Mouse (Mus musculus) heart, postnatal 36 days (tissue): ENCODE measurements around the gene Pdgfb. TPM values are rescaled to one million over a fixed set of nuclear protein-coding genes. Genes with fewer than 3 reads are reported as not detected.
A peak's percentile ranks its signal among the peaks of the same experiment; 100 is the strongest.

Experiments used
- DNase-seq, 2 experiments: peaks; one replicate each; pipeline ENCODE4 v3.0.0; 2021 to 2022
- intact Hi-C: fragments of 180-260 bp; cut with DNase I; formaldehyde crosslinking; loops from one replicate; pipeline ENCODE4 v1.15.1; 2025
- total RNA-seq, 2 experiments: library from RNA; stranded (reverse); gene quantifications; 2 replicates each; pipeline ENCODE4 v1.2.3; 2021

Gene Pdgfb
- 10 to 100 TPM; 30.4 to 31.3 TPM for total RNA-seq

DNA sequence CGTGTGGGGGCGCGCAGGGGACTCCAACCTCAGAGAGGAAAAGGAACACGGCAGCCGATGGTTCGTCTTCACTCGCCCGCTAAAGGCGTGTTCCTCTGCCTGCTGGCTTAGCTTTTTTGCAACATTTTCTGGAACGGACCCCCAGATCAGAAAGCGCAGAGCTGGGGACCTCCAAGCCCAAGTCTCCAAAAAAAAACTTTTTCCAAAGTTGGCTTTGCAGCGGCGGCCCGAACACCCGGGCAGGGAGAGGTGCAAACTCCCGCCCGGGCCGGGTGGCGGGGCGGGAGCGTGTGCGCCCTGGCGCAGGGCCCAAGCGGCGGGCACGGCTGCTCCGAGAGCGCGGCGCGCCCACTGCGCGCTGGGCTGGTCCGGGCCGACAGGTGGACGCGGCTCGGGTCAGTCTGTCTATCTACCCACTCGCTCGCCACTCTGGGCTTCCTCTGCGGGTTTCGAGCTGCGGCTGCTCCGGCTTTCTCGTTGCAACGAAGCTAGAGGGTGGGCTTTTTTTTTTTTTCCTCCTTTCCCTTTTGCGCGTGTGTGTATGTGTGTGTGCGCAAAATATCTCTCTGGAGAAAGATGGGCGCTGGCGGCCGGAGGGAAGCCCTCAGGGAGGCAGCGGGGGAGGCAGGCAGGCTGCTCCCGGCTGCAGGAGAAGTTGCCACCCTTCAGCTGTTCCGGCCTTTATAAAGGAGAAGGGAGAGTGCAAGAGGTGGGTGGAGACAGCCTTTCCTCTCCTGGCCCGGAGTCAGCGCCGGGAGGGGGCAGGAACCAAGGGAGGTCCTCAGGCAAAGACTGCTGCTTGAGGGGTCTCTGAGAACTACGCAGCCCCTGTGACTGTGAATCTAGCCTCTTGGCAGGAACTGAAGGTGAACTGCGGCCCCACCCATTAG, at the start of gene Pdgfb:
TSS of gene Pdgfb (minus strand) at position 657 of the 890 bp plus-strand sequence.
- peak; percentile 80 to 82 for DNase-seq
- intact Hi-C loops: no loop called here

DNA sequence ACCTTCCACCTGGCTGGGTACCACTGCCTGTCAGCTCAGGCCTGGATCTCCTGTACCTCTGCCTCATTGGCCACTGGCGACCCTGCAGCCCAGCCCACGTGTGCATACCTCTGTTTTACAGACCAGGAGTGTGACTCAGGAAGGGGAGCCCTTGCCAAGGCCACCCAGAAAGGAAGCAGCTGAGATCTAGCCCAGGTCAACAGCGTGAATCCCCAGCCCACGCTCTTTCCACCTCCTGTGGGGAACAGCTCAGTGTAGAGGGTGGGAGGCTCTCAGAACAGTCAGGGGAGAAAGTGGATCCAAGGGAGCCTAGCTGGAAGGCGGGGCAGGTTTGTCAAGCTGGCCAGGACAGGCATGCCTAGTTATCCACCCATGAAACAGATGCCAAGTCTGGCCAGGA, 48.0 kb upstream of the Pdgfb start:
- DNase-seq: no peak
- intact Hi-C loops: no loop called here

DNA sequence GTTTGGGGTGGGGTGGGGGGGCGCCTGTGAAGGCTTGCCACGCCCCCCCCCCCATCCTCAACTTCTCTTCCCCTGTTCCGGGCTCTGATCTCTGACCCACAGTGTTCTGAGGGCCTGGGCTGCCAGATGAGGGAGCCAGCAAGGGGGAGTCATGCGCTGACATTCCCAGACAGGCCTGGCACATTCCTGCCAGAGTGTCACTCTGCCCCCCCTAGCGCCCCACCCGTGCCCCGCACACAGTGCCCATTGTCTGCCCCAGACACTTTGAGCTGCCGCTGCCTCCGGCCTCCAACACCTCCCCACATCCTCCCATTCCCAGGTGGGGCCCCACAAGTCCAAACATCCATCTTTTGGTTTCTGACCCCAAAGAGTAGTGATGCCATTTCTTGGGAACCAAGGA, 47.6 kb upstream of the Pdgfb start:
- intact Hi-C loops: no loop called here
- DNase-seq: no peak

DNA sequence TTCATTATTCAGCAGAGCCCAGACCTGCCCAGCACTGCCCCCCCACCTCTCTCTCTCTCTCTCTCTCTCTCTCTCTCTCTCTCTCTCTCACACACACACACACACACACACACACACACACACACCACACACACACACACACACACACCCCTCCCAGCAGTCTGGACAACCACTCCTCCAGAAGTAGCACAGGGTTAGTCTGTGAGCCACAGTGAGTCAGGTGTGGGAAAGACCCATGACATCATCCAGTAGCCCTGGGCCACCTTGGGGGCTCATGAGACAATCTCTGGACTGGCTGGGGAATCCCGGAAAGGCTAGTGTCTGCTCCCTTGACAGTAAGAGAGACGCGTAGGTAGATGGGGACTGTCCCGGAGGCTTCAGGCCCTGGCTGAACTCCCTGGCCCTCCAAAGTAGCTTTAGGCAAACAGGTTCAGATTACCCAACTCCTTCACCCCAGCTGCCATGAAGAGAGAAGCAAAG, 46.3 kb upstream of the Pdgfb start:
- intact Hi-C loops: no loop called here

DNA sequence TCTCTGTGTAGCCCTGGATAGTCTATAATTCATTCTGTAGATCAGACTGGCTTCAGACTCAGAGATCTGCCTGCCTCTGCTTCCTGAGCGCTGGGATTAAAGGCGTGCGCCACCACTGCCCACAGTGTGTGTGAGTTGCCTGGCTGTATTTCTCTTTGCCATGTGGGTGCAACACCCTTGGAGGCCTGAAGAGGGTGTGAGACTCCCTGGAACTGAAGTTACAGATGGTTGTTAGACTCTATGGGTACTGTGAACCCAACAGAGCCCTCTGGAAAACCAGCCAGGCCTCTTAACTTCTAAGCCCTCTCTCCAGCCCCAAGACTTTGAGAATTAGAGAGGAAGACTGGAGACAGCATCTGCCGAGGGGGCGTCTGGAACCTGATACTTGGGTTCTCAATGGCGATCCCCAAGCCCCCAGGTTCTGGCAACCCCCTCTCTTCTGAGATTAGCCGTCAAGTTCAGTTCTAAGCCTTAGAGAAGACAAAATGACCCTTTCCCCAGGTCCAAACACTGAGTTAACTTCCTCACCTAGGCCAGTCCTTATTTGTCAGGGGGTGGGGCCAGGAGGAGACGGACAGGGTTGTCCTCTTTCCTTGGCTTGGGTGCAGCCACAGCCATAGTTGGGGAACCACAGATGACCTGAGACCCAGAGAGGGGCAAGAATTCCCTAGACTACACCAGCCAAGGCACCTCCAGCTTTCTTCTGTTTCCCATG, 45.7 kb upstream of the Pdgfb start:
- no peak for DNase-seq
- intact Hi-C loops: no loop called here

More for the DNA sequence above, 46.3 kb upstream of the Pdgfb start:
- no peak for DNase-seq

DNA sequence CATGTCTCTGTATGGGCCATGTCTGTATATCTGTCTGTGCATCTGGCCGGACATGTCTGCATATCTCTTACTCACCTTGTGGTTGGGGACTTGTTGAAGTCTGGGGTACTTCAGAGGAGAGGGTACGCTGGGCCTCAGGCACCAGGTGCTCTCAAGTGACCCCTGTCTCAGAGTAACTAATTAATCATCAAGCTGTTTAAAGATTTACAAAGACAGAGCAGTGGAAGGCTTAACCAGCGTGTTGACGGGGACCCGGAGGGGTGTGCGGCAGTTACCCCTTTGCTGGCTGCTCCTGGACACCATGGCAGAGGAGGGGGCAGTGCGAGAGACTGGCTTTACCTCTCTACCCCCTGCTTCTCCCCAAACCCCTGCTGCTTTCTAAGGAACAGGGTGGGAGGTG, 44.8 kb upstream of the Pdgfb start:
- intact Hi-C loops: no loop called here
- no peak for DNase-seq

DNA sequence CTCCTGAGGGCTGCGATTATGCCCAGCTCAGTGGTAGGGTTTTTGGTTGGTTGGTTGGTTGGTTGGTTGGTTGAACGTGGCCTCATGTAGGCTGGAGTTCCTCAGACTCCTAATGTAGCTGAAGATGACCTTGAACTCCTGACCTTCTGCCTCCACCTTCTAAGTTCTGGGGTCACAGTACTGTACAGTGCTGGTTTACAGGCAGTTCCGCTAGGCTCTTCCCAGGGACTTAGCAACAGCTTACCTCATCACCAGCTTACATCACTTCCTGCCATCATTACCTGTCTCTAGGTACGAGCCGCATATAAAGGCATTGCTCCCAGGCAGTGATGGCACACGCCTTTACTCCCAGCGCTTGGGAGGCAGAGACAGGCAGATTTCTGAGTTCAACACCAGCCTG, 43.4 kb upstream of the Pdgfb start:
- intact Hi-C loops: no loop called here
- no peak for DNase-seq

DNA sequence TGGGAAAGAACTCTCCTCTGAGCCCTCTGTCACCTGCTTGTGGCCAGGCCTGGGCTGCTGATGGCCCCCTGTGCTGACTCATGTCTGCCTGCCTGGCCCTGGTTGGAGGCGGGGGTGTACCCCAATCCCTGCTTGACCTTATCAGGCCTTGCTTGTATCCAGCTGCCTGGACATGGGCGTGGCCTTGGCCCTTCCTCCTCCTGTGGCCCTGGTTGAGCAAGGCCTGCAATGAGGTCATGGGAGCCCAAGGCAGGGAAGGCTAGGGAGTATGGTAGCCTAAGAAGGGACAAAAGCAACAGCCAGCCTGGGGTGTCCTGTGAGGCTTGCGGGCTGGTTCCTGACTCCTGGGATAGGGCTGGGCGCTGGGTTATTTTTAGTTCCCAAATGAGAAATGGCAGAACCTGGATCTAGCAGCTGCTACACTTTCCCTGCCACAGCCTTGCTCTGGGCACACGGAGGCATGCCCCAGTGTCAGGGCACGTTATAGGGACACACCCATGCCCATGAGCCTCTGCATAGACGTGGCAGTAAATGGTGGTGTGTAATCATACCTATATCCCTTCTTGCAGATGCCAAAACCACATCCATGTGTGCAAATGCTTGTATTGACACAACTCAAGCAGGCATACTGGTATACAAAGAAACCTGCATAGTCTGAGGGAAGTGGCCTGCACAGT, 39.4 kb upstream of the Pdgfb start:
- DNase-seq: peak; percentile 63 to 65
- intact Hi-C loops: no loop called here

DNA sequence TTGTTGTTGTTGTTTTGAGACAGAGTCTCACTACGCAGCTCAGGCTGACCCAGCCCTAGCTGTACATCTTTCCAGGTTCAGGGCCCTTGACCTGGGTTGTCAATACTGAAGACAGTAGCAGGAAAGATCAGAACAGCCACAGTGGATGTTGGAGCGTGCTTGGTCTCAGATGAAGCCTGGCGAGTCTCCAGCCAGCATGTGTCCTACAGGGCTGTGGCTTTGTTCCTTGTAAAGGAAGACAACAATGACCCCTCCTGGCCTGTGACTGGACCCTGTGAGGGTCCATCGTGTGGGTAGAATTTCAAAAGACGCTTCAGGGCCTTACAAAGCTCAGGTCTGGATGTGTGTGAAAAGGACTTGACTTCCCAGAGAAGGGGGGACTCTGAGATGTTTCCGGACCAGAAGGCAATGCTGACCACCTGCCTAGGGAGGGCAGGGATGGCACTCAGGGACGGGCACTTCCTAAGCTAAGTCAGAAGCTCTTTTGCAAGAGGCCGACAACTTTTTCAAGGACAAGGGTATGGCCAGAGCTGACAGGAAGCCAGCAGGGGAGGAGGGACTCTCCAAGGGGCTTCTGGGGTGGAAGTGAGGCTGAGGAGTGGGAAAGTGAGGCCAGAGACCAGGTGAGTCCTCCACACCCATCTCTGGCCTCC, 38.7 kb upstream of the Pdgfb start:
- intact Hi-C loops: loop anchor here (2.0 kb wide), 1 partner anchor 15 kb away; no protein-coding TSS in a partner anchor
- DNase-seq: no peak

DNA sequence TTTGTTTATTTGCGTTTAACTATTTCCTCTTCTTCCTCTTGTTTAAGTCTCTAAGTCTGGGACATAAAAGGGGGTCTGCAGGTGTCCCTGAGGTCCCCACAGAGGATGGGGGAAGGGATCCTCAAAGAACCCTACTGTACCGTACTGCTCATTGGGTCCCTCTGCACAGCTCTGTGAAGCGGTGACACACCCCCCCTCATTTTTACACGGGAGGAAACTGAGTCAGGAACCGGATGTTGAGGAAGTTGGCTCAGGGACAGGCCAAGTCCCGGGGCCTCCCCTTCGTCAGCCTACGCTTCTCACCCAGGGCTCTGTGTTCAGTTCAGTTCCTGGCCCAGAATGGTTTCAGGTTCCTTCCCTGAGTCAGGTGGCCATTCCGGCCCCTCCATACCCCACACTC, 37.0 kb upstream of the Pdgfb start:
- intact Hi-C loops: loop anchor here (1.0 to 2.0 kb wide), 4 partner anchors 17 to 101 kb away; no protein-coding TSS in a partner anchor
- no peak for DNase-seq

DNA sequence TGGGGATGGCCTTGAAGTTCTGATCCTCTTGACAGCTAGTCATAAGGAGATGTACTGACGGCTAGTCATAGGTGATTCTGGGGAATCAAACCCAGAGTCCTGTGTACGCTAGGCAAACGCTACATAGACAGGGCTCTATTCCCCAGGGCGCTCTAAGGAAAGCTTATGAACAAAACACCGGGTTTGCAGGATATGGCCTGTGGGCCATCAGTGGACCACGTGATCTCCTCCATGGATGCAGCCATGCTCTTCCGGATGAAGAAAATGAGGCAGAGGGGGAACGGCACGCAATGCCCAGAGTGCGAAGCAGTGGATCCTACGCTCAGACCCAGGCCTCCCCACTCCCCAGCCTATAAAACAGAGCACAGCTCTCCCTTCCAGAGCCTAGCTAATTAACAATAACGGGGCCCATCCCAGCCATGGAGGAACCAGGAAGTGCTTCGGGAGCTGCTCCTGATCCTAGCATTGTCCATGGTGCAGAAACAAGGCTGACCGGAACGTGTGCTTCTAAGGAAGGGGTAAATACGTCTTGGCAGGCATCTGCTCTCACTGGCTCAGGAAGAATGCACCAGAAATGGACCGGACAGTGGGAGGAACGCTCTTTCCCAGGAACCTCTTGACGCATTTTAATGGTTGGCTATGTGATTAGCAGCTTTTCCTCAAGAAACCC, 36.5 kb upstream of the Pdgfb start:
- intact Hi-C loops: loop anchor here (1.0 to 2.0 kb wide), 3 partner anchors 38 to 101 kb away; no protein-coding TSS in a partner anchor
- peak; percentile 48 to 57 for DNase-seq

DNA sequence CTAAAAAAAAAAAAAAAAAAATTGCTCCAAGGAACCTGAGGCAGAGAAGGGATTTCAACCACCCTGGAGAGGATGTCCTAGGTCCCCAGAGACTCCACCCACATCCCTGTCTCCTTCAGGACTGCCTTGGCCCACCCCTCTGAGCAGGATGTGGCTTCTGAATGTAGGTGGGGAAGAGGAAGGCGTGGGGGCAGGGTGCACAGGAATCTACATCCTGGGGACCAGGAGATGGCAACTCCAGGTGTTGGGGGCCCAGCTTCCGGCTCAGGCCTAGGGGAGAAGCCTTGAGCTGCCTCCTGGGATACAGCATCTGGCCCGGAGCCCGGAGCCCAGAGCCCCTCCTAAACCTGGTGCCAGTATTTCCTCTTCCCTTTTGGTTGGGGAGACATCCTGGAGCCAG, 35.3 kb upstream of the Pdgfb start:
- peak; percentile 67 to 75 for DNase-seq
- intact Hi-C loops: loop anchor here (2.0 kb wide), 1 partner anchor 37 kb away; no protein-coding TSS in a partner anchor

DNA sequence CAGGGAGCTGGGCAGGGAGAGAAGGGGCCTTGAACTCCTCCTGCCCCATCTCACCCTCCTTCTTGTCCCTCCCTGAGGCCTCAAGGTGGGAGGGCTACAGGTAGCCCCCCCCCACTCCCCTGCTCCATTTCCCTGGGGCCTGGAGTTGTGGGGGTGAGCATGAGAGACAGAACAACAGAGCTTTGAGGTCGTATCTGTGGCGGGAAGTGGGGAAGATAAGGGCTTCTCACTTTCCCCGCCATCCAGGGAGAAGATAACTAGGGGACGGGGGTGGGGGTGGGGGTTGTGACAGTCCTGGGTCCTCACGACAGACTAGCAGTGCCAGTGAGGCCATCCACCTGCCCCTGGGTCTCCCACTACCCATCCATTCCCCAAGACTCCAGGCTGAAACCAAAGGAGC, 33.2 kb upstream of the Pdgfb start:
- intact Hi-C loops: loop anchor here (1.0 kb wide), 1 partner anchor 23 kb away; no protein-coding TSS in a partner anchor
- DNase-seq: no peak

DNA sequence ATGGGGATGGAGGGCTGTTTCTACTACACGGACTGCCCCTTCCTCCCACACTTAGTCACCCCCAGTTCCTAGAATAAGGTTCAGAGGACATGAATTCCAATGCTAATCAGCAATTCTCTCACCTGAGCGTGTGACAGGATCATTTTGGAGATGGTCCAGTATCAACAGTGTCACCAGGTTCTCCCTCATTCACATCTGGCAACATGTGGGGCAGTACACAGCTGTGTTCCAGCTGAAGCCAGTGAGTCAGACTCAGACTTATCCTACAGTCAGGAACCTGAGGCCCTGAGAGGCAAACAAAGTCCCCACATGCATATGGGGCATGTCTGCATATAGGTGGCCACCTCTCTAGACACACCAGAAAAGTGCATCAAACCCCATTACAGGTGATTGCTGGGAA, 32.5 kb upstream of the Pdgfb start:
- DNase-seq: no peak
- intact Hi-C loops: no loop called here

DNA sequence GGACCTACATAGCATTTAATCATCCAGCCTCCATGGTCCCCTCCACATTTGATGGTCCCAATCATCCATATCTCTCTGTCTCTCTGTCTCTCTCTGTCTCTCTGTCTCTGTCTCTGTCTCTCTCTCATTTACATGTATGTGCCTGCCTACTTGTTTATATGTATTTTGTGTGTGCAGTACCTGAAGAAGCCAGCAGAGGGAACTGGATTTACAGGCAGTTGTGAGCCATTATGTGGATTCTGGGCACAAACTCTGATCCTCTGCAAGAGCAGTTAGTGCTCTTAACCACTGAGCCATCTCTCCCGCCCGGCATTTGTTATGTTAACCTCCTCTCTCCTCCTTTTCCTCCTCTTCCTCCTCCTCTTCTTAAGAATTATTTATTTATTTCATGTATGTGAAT, 31.0 kb upstream of the Pdgfb start:
- intact Hi-C loops: no loop called here
- DNase-seq: no peak

DNA sequence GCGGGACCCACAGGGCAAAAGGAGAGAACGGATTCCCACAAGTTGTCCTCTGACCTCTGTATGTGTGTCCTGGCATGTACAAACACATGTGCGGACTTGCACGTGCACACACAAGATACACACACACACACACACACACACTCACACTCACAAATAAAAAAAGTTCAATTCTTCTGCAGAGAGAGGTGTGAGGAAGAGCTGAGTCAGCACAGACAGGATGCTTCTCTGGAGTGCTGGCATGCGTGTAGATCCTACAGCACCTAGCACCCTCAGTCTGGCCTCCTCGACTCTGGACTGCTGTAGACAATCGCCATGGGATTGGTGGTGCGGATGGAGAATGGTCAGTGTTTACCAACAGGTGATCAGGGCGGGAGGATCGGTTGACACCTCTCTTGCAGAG, 29.5 kb upstream of the Pdgfb start:
- DNase-seq: no peak
- intact Hi-C loops: no loop called here

DNA sequence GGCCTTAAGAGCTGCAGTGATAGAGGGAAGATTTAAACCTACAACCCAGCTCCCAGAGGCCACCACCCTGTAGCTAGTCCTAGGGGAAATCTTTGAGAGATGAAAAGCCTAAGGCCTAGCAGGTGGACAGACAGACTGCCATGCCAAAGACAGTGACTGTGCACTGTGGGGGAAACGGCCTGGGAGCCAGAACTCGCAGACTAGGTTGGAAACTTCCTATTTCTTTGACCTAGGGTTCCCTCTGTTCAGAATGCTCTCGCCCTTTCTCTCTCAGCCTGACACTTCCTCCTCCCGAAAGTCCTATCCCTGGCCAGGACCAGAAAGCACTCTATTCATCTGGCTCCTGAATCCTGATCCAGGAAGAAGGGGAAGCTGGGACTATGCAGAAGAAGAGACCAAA, 27.4 kb upstream of the Pdgfb start:
- intact Hi-C loops: no loop called here
- DNase-seq: no peak

DNA sequence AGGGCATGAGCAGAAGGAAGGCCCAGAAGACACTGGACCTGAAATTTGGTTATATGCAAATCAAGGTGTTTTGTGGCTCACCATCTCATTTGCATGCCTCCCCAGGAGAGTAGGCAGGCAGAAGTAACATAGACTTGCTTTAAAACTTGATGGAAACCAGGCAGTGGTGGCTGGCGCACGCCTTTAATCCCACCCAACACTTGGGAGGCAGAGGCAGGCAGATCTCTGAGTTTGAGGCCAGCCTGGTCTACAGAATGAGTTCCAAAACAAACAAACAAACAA, 23.3 kb upstream of the Pdgfb start:
- intact Hi-C loops: no loop called here
- DNase-seq: no peak

DNA sequence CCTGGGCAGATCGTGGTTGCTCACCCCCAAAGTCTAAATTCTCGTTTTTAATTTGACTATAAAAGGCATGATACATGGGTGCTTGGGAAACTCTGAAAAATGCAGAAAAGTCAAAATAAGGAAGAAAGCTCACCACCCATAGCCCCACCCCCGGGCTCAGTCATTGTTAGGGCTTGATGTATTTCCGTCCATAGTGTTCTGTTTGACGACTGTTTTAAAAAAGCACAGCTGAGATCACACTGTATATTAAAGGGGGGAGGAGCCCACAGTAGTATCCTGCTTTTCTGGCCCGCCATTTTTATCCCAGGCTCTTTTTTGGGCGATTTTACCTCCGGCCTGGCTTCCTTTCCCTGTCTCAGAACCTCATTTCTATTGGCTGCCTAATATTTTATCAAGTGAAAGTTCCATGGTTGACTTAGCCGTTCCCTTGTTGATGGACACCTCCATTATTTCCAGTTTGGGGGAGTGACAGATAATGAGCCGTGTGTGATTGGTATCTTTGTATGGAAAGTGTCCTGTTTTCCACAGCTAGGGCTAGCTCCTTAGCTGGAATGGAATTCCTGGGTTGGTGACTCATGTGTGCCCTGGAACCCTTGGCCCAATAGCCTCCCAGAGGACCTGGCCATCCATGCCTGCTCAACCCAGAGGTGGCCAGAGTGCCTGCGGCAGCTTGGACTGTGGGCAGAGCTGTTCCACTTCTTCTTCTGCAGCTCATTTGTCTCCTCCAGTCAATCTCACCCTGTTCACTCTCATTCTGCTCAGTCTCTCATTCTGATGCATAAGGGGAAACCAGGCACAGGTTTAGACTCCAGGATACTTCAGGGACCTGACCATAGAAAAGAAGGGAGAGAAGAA, 22.7 kb upstream of the Pdgfb start:
- intact Hi-C loops: no loop called here
- DNase-seq: no peak
